Mouse (Mus musculus): ENCODE measurements around the gene Ddr2.
"Not testable (repeated sequence)": the region's sequence is repeated elsewhere in the genome, so short reads cannot be mapped to it uniquely, and the experiment has no call there.

DNA sequence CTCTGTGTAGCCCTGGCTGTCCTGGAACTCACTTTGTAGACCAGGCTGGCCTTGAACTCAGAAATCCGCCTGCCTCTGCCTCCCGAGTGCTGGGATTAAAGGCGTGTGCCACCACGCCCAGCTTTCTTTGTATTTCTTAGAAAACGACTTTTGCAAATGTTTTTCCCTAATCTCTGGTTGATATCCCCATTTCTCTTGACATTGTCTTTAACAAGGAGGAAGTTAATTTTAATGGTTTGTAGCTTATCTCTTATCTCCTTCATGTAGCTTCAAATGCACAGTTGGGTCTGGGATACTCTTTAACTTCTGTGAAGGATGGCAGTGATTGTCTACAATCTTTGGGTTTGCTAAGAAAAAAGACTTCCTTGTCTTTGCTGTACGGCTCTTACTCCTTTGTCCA, 7.7 kb downstream of the Ddr2 start:
- not testable (repeated sequence) for TF ChIP-seq CTCF (conservative IDR thresholded peaks at IDR 0.05 in 1 of 2, IDR thresholded peaks at IDR 0.05 in 1 of 2; ENCODE audit: low read depth in 2 of 2, low read length in 2 of 2); POLR2A (IDR thresholded peaks at IDR 0.05; ENCODE audit: low read depth, low read length)

All from CH12.LX (cell line).